22 mouse cellular contexts compared by ENCODE assay signal in genomic region chr11:38291289-38291688, GRCm38 (mm10).
"Had no signal": no experiment of that assay in that cellular context is flagged by ENCODE, and none has a peak within 500 bp of the region (broad histone marks: within the 10 kb centered on the region; RNA-seq: fewer than 3 reads in every experiment).

No protein-coding gene starts in this region.

- ATAC-seq: hindbrain, embryonic 16.5 days; hindbrain, postnatal 0 days; inflammation-experienced regulatory T-cells, adult 6 months; intestine, embryonic 15.5 days; intestine, embryonic 16.5 days; intestine, postnatal 0 days had no signal

- DNase-seq: heart, postnatal 10 days; heart, postnatal 14 days; heart, postnatal 36 days; heart, postnatal 4 days; kidney, adult 11 months; kidney, adult 18-20 months; kidney, adult 2 months; kidney, adult 8-10 months; kidney, adult 9 months; kidney, postnatal 10 days; kidney, postnatal 14 days; kidney, postnatal 25 days; kidney, postnatal 36 days; kidney, postnatal 4 days; layer of hippocampus, adult 9-11 months; layer of hippocampus, postnatal 36 days had no signal
